Mouse (Mus musculus) limb, embryonic 10.5 days (tissue): ENCODE data around the gene Ephx4. TPM values are rescaled to one million over a fixed set of nuclear protein-coding genes. Genes with fewer than 3 reads are reported as not detected.

Experiments
- DNase-seq: peaks from one replicate; pipeline ENCODE4 v3.0.0-alpha.2; 2017; ENCODE audit warnings: low spot score
- H3K27ac ChIP-seq: fragments of 300-500 bp; sonication (generic); 2 replicates; pipeline ENCODE4 v1.5.1; 2016; ENCODE audit warnings: mild to moderate bottlenecking
- H3K27me3 ChIP-seq: fragments of 300-500 bp; sonication (generic); 2 replicates; pipeline ENCODE4 v1.6.1; 2016; ENCODE audit warnings: low read depth, mild to moderate bottlenecking; ENCODE audit not compliant: poor library complexity, severe bottlenecking
- H3K36me3 ChIP-seq: fragments of 300-500 bp; sonication (generic); 2 replicates; pipeline ENCODE4 v1.6.1; 2016; ENCODE audit warnings: mild to moderate bottlenecking, moderate library complexity
- H3K4me1 ChIP-seq: fragments of 300-500 bp; sonication (generic); 2 replicates; pipeline ENCODE4 v1.6.1; 2016
- H3K4me3 ChIP-seq: fragments of 300-500 bp; sonication (generic); 2 replicates; pipeline ENCODE4 v1.5.1; 2016; ENCODE audit warnings: mild to moderate bottlenecking, moderate library complexity
- H3K9me3 ChIP-seq: fragments of 300-500 bp; sonication (generic); replicated peaks from 2 replicates; pipeline ENCODE4 v1.6.1; 2016; ENCODE audit warnings: mild to moderate bottlenecking
- WGBS: fragments of 180-500 bp; shearing (Covaris S2); methylation state at CpG from one replicate; pipeline ENCODE4 v1.1.7; 2016; 5-methylcytosine and 5-hydroxymethylcytosine counted together
- polyA plus RNA-seq: library from polyadenylated mRNA; unstranded; fragments of >200 nt; fragmentation: Nextera tagmentation; extraction: Ambion mirVana; gene quantifications from 2 replicates; pipeline ENCODE4 v1.2.1, GENCODE M21; 2016

The Ephx4 gene
- polyA plus RNA-seq, 1 experiment from 2014 or later: 0.36 TPM

DNA sequence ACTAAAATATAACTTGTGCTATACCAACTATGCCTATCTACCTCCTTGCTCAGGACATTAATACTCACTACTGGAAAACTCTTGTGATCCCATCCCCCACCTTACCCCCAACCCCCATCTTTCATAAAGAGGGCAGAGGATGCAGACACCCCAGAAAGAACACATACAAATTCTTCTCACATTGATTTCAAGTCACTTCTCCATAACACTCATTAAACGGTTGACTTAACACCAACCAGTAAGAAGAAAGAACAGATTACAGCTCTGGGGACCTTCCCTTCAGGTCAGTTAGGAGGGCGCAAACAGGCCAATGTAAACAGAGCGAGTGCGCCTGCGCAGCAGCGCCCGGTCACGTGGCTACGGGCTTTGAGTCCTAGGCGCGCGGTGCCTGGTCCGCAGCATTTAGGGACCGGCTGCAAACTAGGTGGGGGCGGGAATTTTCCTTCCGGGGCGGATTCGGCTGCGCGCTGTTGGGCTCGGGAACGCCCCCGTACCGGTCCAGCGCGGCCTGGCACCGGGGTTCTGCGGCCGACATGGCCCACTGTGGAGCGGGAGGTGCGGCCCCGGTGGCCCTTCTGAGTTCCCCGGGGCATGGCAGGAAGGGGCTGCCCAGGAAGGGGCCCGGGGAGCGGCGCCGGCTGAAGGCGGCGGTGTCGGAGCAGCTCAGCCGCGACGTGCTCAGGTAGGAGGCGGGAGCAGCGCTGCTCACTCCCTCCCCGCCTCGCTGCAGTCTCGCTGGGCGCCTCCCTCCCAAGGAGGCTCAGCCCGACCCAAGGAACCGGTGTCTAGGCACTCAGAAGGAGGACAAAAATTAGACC is 35.1 kb downstream of the Ephx4 start, which contains the start of gene Btbd8:
TSS of gene Btbd8 (plus strand) at position 534 of the 818 bp plus-strand sequence.
- H3K9me3 ChIP-seq: no peaks in the 10 kb centered on the region
- peak within 1 kb of the TSS; percentile 86 for H3K4me3 ChIP-seq
- H3K36me3 ChIP-seq: no peaks in the 10 kb centered on the region
- peak within 1 kb of the TSS; percentile 95 for H3K27ac ChIP-seq
- peaks cover 15% of the 10 kb centered on the region for H3K4me1 ChIP-seq
- no peaks in the 10 kb centered on the region for H3K27me3 ChIP-seq
- under 1% methylated on average over 51 of the region's 51 CpGs for WGBS
- DNase-seq: peak; percentile 98

DNA sequence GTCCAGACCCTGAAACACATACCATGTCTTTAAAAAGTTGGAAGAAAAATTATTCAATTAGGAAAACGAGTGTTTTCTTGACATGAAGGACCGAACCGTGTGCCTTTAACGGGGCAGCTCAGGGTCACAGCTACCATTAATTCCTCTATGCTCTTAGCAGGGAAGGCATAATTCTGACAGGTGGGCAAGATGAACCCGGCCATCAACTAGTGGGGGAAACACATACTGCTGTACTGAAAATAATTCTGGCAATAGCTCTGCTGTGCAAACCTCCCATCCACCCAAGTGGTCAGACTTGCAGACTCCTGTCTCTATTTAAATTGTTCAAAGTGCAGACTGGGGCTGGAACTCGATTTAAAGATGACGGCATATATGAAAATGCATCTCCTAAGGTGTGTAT is 35.8 kb downstream of the Ephx4 start:
- H3K9me3 ChIP-seq: no peaks in the 10 kb centered on the region
- H3K4me1 ChIP-seq: peaks cover 15% of the 10 kb centered on the region
- peak overlapping the region; percentile 95 for H3K27ac ChIP-seq
- no peaks in the 10 kb centered on the region for H3K36me3 ChIP-seq
- 24% methylated on average over 7 of the region's 7 CpGs for WGBS
- no peaks in the 10 kb centered on the region for H3K27me3 ChIP-seq
- no peak for DNase-seq
- peak overlapping the region; percentile 86 for H3K4me3 ChIP-seq

- no peaks in the 10 kb centered on the region for H3K9me3 ChIP-seq
- peaks cover 14% of the 10 kb centered on the region for H3K4me1 ChIP-seq
- 86% methylated on average over 5 of the region's 5 CpGs for WGBS
- H3K36me3 ChIP-seq: no peaks in the 10 kb centered on the region; the same call in 1 of the 2 replicates
- H3K27me3 ChIP-seq: no peaks in the 10 kb centered on the region
- H3K4me3 ChIP-seq: no peak overlapping the region
- no peak for DNase-seq
- no peak overlapping the region for H3K27ac ChIP-seq
Measured at GRCm38 (mm10) chr5:107441881-107442280, 39.3 kb downstream of the Ephx4 start.

GRCm38 (mm10) chr5:107444251-107444650 is 41.7 kb downstream of the Ephx4 start:
- Histone ChIP-seq H3K27me3 (no peaks in the 10 kb centered on the region), H3K36me3 (no peaks in the 10 kb centered on the region; the same call in 1 of the 2 replicates), H3K4me3 (no peak overlapping the region), H3K9me3 (no peaks in the 10 kb centered on the region), H3K27ac (no peak overlapping the region), H3K4me1 (no peaks in the 10 kb centered on the region)
- no peak for DNase-seq
- WGBS: 95% methylated on average over 4 of the region's 4 CpGs

- H3K4me3 ChIP-seq: no peak overlapping the region
- H3K4me1 ChIP-seq: no peaks in the 10 kb centered on the region
- 89% methylated on average over 4 of the region's 4 CpGs for WGBS
- DNase-seq: no peak
- no peaks in the 10 kb centered on the region for H3K9me3 ChIP-seq
- H3K36me3 ChIP-seq: no peaks in the 10 kb centered on the region; the same call in 1 of the 2 replicates
- H3K27ac ChIP-seq: no peak overlapping the region
- H3K27me3 ChIP-seq: no peaks in the 10 kb centered on the region
Measured at GRCm38 (mm10) chr5:107447977-107448376, 45.4 kb downstream of the Ephx4 start.

GRCm38 (mm10) chr5:107448784-107449183 is 46.2 kb downstream of the Ephx4 start:
- DNase-seq: no peak
- H3K9me3 ChIP-seq: no peaks in the 10 kb centered on the region
- H3K4me1 ChIP-seq: no peaks in the 10 kb centered on the region
- H3K27ac ChIP-seq: no peak overlapping the region
- 94% methylated on average over 4 of the region's 4 CpGs for WGBS
- H3K4me3 ChIP-seq: no peak overlapping the region
- H3K27me3 ChIP-seq: no peaks in the 10 kb centered on the region
- no peaks in the 10 kb centered on the region; the same call in 1 of the 2 replicates for H3K36me3 ChIP-seq

DNA sequence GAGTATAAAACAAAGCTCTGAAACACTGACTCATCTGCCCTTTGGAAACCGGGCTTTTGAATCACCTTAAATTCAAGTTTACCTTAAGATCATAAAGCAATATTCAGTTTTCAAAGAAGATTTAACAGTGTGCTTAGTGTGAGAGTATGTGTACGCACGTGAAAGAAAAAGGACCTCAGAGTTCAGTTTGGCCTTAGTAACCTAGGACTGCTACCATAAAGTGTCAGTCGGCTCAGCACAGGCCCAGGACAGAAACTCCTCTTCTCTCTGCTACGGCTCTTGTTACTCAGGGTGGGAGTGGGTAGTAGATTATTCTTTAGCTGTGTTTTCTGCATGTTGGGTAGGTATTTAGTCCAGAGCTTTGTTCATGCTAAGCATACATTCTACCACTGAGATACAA is 47.1 kb downstream of the Ephx4 start:
- H3K4me1 ChIP-seq: no peaks in the 10 kb centered on the region
- WGBS: 92% methylated on average over 5 of the region's 5 CpGs
- no peak for DNase-seq
- no peaks in the 10 kb centered on the region for H3K9me3 ChIP-seq
- H3K27ac ChIP-seq: no peak overlapping the region
- peaks cover 2% of the 10 kb centered on the region; the same call in 1 of the 2 replicates for H3K36me3 ChIP-seq
- no peak overlapping the region for H3K4me3 ChIP-seq
- H3K27me3 ChIP-seq: no peaks in the 10 kb centered on the region

DNA sequence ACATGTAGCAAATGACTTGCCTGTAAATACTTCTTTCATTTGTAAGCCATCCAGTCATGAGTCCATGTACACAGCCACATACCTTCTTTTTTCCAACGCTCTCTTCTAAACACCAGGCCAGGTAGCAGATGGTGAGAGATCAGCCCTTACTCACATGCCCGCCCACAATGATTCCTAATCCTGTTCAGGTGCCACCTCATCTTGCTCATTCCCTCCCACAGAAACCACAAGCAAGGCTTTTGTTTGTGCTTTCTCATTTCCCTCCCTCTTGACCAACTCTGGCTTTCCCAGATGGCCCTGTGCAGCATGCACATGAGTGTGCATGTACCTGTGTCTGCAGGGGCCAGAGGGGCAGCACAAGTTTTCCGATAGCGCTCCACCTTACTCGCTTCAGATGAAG is 47.8 kb downstream of the Ephx4 start:
- Histone ChIP-seq H3K4me3 (no peak overlapping the region), H3K4me1 (no peaks in the 10 kb centered on the region), H3K36me3 (peaks cover 2% of the 10 kb centered on the region; the same call in 1 of the 2 replicates), H3K27ac (no peak overlapping the region), H3K27me3 (no peaks in the 10 kb centered on the region), H3K9me3 (no peaks in the 10 kb centered on the region)
- DNase-seq: no peak
- WGBS: 90% methylated on average over 5 of the region's 5 CpGs

GRCm38 (mm10) chr5:107462147-107463076 is 59.9 kb downstream of the Ephx4 start:
- Histone ChIP-seq H3K27ac (no peak overlapping the region), H3K4me3 (no peak overlapping the region), H3K27me3 (no peaks in the 10 kb centered on the region), H3K9me3 (no peaks in the 10 kb centered on the region), H3K36me3 (no peaks in the 10 kb centered on the region), H3K4me1 (no peaks in the 10 kb centered on the region; the same call in 1 of the 2 replicates)
- no peak for DNase-seq
- 90% methylated on average over 4 of the region's 4 CpGs for WGBS

GRCm38 (mm10) chr5:107466501-107466900 is 64.0 kb downstream of the Ephx4 start:
- Histone ChIP-seq H3K4me3 (no peak overlapping the region), H3K9me3 (no peaks in the 10 kb centered on the region), H3K36me3 (0 out of 2 replicates have a peak, but pooled peaks cover 3% of the 10 kb centered on the region), H3K27me3 (no peaks in the 10 kb centered on the region), H3K4me1 (no peaks in the 10 kb centered on the region; the same call in 1 of the 2 replicates), H3K27ac (no peak overlapping the region)
- no peak for DNase-seq
- 70% methylated on average over 5 of the region's 5 CpGs for WGBS

- Histone ChIP-seq H3K4me1 (no peaks in the 10 kb centered on the region; the same call in 1 of the 2 replicates), H3K36me3 (peaks cover 4% of the 10 kb centered on the region; the same call in 1 of the 2 replicates), H3K9me3 (no peaks in the 10 kb centered on the region), H3K4me3 (no peak overlapping the region), H3K27ac (no peak overlapping the region), H3K27me3 (no peaks in the 10 kb centered on the region)
- no peak for DNase-seq
- 83% methylated on average over 4 of the region's 4 CpGs for WGBS
Measured at GRCm38 (mm10) chr5:107467098-107467497, 64.6 kb downstream of the Ephx4 start.

GRCm38 (mm10) chr5:107470600-107471329 is 68.2 kb downstream of the Ephx4 start:
- Histone ChIP-seq H3K27ac (no peak overlapping the region), H3K27me3 (no peaks in the 10 kb centered on the region), H3K9me3 (no peaks in the 10 kb centered on the region), H3K36me3 (peaks cover 12% of the 10 kb centered on the region; the same call in 1 of the 2 replicates), H3K4me3 (no peak overlapping the region), H3K4me1 (no peaks in the 10 kb centered on the region; the same call in 1 of the 2 replicates)
- 83% methylated on average over 10 of the region's 10 CpGs for WGBS
- no peak for DNase-seq
